Mouse (Mus musculus) heart, adult 11 months (tissue): ENCODE results near the gene Pim3.

ENCODE experiments used
- DNase-seq: peaks from one replicate; pipeline ENCODE4 v3.0.0; 2022

Gene Pim3

DNA sequence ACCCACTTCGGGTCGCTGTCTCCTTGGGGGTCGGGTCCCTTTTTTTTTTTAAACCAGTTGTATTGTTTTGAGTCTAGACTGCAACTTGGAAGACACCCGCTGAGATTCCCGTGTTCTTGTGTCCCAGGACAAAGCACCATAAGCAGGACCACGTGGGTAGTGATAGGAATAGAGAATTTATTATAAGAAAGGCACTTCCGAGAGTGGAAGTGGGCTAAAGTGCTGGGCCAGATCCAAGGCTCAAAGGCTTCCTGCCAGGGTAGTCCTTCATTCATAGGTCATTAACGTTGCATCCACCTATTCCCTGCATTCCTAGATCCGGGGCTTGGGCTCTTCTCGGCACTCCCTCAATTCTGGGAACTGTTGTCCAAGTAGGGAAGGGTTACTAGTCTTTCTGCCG is 24.0 kb upstream of the Pim3 start:
- DNase-seq, result peak; percentile 97

DNA sequence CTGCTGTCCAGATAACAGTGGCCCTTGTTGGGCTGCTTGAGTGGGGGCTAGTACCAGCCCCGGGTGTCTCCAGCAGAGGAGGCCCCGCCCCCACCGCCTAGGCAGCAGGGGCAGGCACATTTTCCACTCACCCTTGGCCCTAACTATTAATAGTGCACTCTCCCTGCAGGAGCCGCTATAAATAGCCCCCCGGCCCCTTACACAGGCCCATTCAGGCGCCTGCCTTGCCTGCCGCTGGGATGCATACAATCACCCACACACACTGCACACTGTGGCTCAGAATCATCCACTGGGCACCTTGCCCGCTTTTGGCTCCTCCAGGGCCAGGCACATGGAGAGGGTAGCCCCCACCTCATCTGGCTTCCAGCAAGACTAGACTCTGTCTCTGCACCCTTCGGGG is 22.7 kb upstream of the Pim3 start:
- peak; percentile 99 for DNase-seq

DNA sequence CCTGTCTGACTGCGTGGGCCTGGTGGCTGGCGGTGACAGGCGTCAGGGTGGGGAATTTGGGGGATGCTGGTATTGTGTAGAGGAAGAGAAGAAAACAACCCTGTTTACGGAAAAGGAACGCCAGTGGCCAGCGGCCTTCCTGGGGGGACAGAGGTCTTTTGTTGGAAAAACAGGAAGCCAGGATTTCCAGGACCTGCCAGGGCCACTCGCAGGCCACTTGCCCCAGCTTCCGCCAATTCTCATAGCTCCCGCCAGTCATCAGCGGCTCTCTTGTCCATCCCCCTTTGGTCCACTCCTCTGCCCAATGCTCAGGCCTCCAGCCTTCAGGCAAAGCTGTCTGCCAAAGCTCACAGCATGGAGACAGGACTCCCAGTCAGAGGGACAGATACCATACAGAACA is 21.9 kb upstream of the Pim3 start:
- DNase-seq, result peak; percentile 99

DNA sequence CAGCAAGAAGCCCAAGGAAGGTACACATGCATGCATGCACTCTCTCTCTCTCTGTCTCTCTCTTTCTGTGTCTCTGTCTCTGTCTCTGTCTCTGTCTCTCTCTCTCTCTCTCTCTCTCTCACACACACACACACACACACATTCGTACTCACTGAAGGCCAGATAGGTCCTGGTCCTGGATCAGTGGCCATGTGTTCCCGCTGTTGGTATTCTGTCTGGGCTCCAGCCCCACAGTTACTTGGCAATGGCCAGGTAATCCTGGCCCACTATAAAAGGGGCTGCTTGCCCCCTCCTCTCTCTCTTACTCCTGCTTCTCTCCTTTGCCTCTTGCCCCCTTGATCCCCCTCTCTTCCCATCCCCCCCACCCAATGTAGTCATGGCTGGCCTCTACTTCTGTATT is 20.8 kb upstream of the Pim3 start:
- peak; percentile 92 for DNase-seq

- DNase-seq, result peak; percentile 91
Measured at GRCm38 (mm10) chr15:88841580-88842299, 20.2 kb upstream of the Pim3 start.

DNA sequence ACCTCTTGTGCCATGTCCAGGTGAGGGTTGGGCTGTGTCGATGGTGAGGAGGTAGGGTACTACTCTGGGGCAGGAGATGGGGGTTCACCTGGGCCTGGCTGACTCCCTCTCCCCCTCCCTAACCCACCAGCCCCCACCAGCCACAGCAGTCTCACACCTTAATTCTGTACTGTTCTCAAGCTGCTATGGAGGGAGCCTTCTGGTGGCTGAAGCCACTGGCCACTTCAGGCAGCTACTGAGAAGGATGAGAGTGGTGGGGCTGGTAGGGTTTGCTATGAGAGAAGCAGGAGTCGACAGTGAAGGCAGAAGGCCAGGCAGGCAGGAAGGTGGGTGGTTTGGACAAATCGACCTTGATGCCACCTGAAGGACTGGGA is 19.7 kb upstream of the Pim3 start:
- no peak for DNase-seq

GRCm38 (mm10) chr15:88843486-88844097 is 18.4 kb upstream of the Pim3 start:
- DNase-seq, result peak; percentile 89

GRCm38 (mm10) chr15:88844966-88845365 is 17.0 kb upstream of the Pim3 start:
- no peak for DNase-seq

DNA sequence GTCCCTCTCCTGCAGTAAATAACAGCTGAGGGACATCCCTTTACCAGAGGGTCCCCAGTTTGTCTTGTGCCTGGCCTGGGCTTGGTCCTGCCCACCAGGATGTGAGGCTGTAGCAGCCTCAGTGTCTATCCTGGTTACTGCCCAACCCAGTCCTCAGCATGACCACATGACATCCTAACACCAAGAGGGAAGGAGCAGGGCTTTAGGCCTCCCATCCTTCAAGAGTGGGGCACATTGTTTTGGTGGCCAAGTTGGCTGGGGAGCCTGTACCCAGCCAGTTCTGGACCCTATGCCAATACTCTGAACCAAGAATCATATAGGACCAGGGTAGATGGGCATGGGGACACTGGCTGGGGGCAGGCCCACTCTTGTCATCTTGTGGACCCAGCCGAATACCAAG is 13.3 kb upstream of the Pim3 start:
- peak; percentile 93 for DNase-seq

DNA sequence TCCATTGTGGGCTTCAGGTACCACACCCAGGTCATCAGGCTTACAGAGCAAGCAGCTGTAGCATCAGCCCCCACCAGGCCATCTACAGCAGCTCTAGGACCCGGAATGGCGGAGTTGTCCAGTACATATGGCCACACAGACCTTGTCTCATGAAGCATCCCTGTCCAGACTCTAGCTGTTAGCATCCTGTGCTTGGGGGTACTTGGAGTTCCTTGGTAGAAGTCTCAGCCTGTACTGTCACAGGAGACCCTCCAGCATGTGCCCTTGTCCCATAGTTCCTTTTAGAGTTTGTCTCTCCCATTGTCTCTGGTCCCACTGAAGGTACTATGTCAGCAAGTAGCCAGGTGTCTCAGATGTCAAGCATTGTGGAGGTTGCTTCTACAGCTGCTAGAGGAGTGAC is 12.4 kb upstream of the Pim3 start:
- peak; percentile 93 for DNase-seq

- peak; percentile 100 for DNase-seq
Measured at GRCm38 (mm10) chr15:88850146-88850826, 11.7 kb upstream of the Pim3 start.

DNA sequence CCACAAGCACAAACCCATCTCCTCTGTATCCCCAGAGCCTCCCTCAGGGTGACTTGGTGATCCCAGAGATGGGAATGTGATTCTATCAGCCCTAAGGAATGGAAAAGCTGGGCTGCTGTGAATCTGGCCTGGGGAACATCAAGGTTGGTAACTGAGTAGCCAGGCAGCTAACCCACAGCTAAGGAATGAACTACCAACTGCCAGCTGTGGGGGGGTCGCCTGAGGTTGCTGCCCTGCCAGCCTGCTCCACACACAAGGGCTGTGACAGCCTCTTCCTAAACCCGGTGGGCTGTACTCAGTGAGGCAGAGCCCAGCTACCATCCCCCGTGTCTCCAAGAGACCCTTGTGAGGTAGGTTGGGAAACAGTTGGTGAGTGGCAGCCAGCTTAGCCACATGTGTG is 10.9 kb upstream of the Pim3 start:
- no peak for DNase-seq

GRCm38 (mm10) chr15:88851507-88852149 is 10.4 kb upstream of the Pim3 start:
- peak; percentile 94 for DNase-seq

DNA sequence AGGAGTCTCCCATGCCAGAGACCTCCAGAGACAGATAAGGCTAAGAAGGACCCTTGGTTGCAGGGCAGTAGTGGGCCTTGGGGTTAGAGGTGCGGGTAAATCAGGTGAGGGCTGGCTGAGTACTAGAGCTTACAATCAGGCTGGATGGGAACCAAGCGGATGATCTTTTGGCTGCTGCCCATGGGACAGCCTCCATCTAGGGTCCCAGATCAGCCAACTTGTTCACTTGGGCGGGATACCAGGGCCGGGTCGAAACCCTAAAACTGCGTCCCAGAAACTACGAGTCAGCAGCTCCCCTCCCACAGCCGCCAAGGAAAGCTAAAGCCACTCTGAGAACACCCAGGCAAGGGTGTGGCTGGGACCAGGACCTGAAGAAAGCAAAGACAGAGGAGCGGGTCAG is 8.9 kb upstream of the Pim3 start:
- DNase-seq, result no peak

DNA sequence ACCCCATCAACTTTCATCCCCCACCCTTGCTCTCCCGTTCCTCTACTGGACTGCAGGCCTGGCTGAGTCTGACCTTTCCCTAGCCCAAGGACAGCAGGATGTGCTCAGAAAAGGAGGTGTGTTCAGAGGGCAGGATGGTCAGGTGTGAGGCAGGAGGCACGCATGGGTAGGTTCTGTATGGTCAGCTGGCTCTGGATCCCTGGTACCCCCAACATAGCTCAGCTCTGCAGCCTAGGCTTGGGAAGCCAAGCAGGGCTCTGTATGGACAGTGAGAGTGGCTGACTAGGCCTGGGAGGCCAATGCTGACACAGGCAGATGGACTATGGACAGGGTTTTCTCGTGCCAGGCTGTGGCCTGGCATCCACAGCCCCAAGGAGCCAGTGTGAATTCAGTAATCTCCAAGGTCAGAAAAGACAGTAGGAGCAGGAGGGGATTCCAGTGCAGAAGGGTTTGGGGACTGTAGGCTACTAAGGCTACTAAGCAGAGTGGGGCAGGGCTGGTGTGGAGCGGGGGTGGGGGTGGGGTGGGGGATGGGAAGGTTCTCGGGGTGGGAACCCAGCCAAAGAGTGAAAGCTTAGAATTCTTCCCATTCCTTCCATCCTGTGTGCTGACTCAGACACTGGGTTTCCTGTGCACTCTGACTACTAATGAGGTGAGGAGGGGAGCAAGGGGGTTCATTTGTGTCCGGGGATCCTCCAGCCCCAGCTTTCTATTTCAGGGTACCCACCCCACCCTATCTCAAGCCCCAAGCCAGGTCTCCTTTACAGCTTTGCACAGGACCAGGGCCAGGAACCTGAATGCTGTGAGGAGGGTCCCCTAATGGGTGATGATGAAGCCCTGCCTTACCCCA is 7.6 kb upstream of the Pim3 start:
- peak; percentile 94 for DNase-seq

- peak; percentile 97 for DNase-seq
Measured at GRCm38 (mm10) chr15:88854969-88855830, 6.8 kb upstream of the Pim3 start.

- peak; percentile 94 for DNase-seq
Measured at GRCm38 (mm10) chr15:88855896-88856417, 6.0 kb upstream of the Pim3 start.

DNA sequence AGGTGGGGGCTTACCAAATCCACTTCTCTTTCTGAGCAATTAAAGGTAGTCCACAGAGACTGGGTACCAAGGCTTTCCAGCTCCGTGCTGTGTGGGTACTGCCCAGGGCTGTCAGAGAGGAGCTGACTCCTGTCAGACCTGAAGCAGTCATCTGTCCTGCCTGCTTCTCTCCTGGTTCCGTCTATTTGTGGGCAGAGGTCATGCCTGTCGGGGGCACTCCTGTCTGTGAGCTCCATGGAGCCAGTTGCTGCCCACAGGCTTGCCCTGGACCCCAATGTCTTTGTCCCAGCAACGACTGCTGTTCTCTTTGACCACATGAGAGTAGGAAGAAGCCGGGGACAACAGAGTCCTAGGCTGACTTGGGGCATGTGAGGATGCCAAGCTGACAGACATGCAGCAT is 5.4 kb upstream of the Pim3 start:
- DNase-seq, result peak; percentile 91

- peak; percentile 91 for DNase-seq
Measured at GRCm38 (mm10) chr15:88857361-88857760, 4.6 kb upstream of the Pim3 start.

DNA sequence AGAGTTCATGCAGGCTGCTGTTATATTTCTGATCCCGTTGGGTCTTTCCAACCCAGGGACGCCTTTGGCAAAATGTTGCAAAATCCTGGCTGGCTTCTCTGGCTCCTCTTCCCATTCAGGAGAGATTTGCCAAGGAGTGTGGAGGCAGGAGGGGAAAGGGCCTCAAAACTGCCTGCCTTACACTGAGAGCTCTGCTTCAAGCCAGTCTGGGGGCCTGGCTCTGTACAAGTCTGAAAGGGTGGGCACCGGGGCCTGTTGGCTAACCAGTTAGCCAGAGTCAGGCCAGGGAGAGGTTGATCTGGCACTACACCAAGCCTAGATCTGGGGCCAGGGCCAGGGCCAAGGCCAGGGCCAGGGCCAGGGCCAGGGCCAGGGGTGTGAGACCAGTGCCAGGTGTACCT is 3.8 kb upstream of the Pim3 start:
- DNase-seq, result peak; percentile 98

GRCm38 (mm10) chr15:88858707-88859106 is 3.3 kb upstream of the Pim3 start:
- peak; percentile 91 for DNase-seq
